Comparison of ENCODE assay signal across 8 mouse cellular contexts in genomic region chr4:117041283-117041721, GRCm38 (mm10). TPM values are rescaled to one million over a fixed set of nuclear protein-coding genes. Genes with fewer than 3 reads are reported as not detected.
DNase-seq lines count a peak whose midpoint lies in the region; ATAC-seq lines count a peak whose summit lies in the region.

No protein-coding gene starts in this region.

- DNase-seq in left cerebral cortex, postnatal 4 days: peak; percentile 37
- no peak for DNase-seq in left cerebral cortex, adult 8-10 months (ENCODE audit: low spot score in 2 of 2)
- DNase-seq in cerebellum, postnatal 14 days: peak; percentile 36 to 41
- peak; percentile 78 to 87 for DNase-seq in kidney, postnatal 25 days
- DNase-seq in midbrain, embryonic 11.5 days (ENCODE audit: low spot score, missing footprints): peak; percentile 80
- no peak for DNase-seq in retina, postnatal 1 day
- DNase-seq in left cerebral cortex, postnatal 25 days (ENCODE audit: low spot score in 2 of 2): no peak

- H3K4me2 ChIP-seq in heart, embryonic 13.5 days: no peak overlapping the region
- H3K4me2 ChIP-seq in midbrain, embryonic 11.5 days: no peak overlapping the region

- peaks cover 26% of the 10 kb centered on the region for H3K4me1 ChIP-seq in heart, embryonic 13.5 days
- H3K4me1 ChIP-seq in midbrain, embryonic 11.5 days (ENCODE audit: control insufficient read depth, insufficient read depth, low read length): 0 out of 2 replicates have a peak, but pooled peaks cover 5% of the 10 kb centered on the region

- intact Hi-C loops in left cerebral cortex, postnatal 4 days (cut with DNase I): no loop called here
- intact Hi-C loops in left cerebral cortex, postnatal 25 days (cut with DNase I): no loop called here

- H3K27me3 ChIP-seq in heart, embryonic 13.5 days (replicated peaks): no peaks in the 10 kb centered on the region
- no peaks in the 10 kb centered on the region for H3K27me3 ChIP-seq in midbrain, embryonic 11.5 days (ENCODE audit: control insufficient read depth, insufficient read depth, low read length)

- no peak for ATAC-seq in heart, embryonic 13.5 days (ENCODE audit: extremely low read depth, insufficient number of reproducible peaks, low FRiP score, low TSS enrichment)
- no peak for ATAC-seq in midbrain, embryonic 11.5 days (ENCODE audit: low FRiP score)

- H3K27ac ChIP-seq in heart, embryonic 13.5 days (replicated peaks): peak overlapping the region; percentile 41
- H3K27ac ChIP-seq in midbrain, embryonic 11.5 days (ENCODE audit: low read depth, low read length): peak overlapping the region; percentile 37; the same call in 1 of the 2 replicates

- H3K9me3 ChIP-seq in heart, embryonic 13.5 days: no peaks in the 10 kb centered on the region
- no peaks in the 10 kb centered on the region for H3K9me3 ChIP-seq in midbrain, embryonic 11.5 days (ENCODE audit: control insufficient read depth, low read length)

- WGBS in heart, embryonic 13.5 days: 36% methylated on average over 4 of the region's 4 CpGs
- 69% methylated on average over 4 of the region's 4 CpGs for WGBS in midbrain, embryonic 11.5 days

- H3K36me3 ChIP-seq in heart, embryonic 13.5 days: peaks cover 10% of the 10 kb centered on the region; the same call in 1 of the 2 replicates
- H3K36me3 ChIP-seq in midbrain, embryonic 11.5 days (ENCODE audit: control insufficient read depth, insufficient read depth, low read length): no peaks in the 10 kb centered on the region

- no peak overlapping the region for H3K4me3 ChIP-seq in heart, embryonic 13.5 days
- no peak overlapping the region for H3K4me3 ChIP-seq in midbrain, embryonic 11.5 days (ENCODE audit: low read depth, low read length)

- H3K9ac ChIP-seq in heart, embryonic 13.5 days: no peak overlapping the region
- no peak overlapping the region for H3K9ac ChIP-seq in midbrain, embryonic 11.5 days (ENCODE audit: low read length)

RNA-seq across cellular contexts. Expression of gene Eif2b3, which starts 22.1 kb away (rescaled TPM):
- total RNA-seq in left cerebral cortex, postnatal 4 days (2021): 10 to 100 TPM; 27.0 to 30.2 TPM
- 10 to 100 TPM; 19.4 to 23.1 (median 22.5) TPM for total RNA-seq in left cerebral cortex, adult 8-10 months (2022)
- 25.4 and 25.5 TPM in 2 replicates for polyA plus RNA-seq in heart, embryonic 13.5 days (2015; fragmentation: Nextera tagmentation; extraction: Ambion mirVana)
- polyA plus RNA-seq in midbrain, embryonic 11.5 days (2014; fragmentation: Nextera tagmentation; extraction: Ambion mirVana): 43.0 and 49.4 TPM in 2 replicates
- total RNA-seq in left cerebral cortex, postnatal 25 days (2021): 10 to 100 TPM; 18.5 to 19.7 TPM

RNA-seq across cellular contexts. Expression of gene Hectd3, which starts 46.2 kb away (rescaled TPM):
- total RNA-seq in left cerebral cortex, postnatal 4 days (2021): 10 to 100 TPM; 60.7 to 61.1 TPM
- 10 to 100 TPM; 40.3 to 60.2 (median 48.0) TPM for total RNA-seq in left cerebral cortex, adult 8-10 months (2022)
- polyA plus RNA-seq in heart, embryonic 13.5 days (2015; fragmentation: Nextera tagmentation; extraction: Ambion mirVana): 5.1 and 6.0 TPM in 2 replicates
- 7.6 and 9.4 TPM in 2 replicates for polyA plus RNA-seq in midbrain, embryonic 11.5 days (2014; fragmentation: Nextera tagmentation; extraction: Ambion mirVana)
- total RNA-seq in left cerebral cortex, postnatal 25 days (2021): 10 to 100 TPM; 36.8 to 44.2 TPM

RNA-seq across cellular contexts. Expression of gene Urod, which starts 47.1 kb away (rescaled TPM):
- 10 to 100 TPM; 28.2 to 30.7 TPM for total RNA-seq in left cerebral cortex, postnatal 4 days (2021)
- 10 to 100 TPM; 62.5 to 75.0 (median 67.2) TPM for total RNA-seq in left cerebral cortex, adult 8-10 months (2022)
- polyA plus RNA-seq in heart, embryonic 13.5 days (2015; fragmentation: Nextera tagmentation; extraction: Ambion mirVana): 88.9 and 99.1 TPM in 2 replicates
- 85.2 and 95.6 TPM in 2 replicates for polyA plus RNA-seq in midbrain, embryonic 11.5 days (2014; fragmentation: Nextera tagmentation; extraction: Ambion mirVana)
- total RNA-seq in left cerebral cortex, postnatal 25 days (2021): 10 to 100 TPM; 50.4 to 62.1 TPM

RNA-seq across cellular contexts. Expression of gene Ptch2, which starts 54.6 kb away (rescaled TPM):
- 1 to 10 TPM; 5.8 to 6.5 TPM for total RNA-seq in left cerebral cortex, postnatal 4 days (2021)
- 1 to 10 TPM; 1.4 to 3.0 (median 1.6) TPM for total RNA-seq in left cerebral cortex, adult 8-10 months (2022)
- 3.1 and 3.6 TPM in 2 replicates for polyA plus RNA-seq in heart, embryonic 13.5 days (2015; fragmentation: Nextera tagmentation; extraction: Ambion mirVana)
- polyA plus RNA-seq in midbrain, embryonic 11.5 days (2014; fragmentation: Nextera tagmentation; extraction: Ambion mirVana): 3.6 and 5.0 TPM in 2 replicates
- total RNA-seq in left cerebral cortex, postnatal 25 days (2021): 1 to 10 TPM; 1.4 to 2.0 TPM

Comparison
In these comparisons a context has a peak if more than half of its experiments do, and no peak if none do; other contexts are left out.
1. DNase-seq: peak in left cerebral cortex, postnatal 4 days (single experiment), cerebellum, postnatal 14 days (2 of 2), kidney, postnatal 25 days (2 of 2) and midbrain, embryonic 11.5 days (single experiment); none in left cerebral cortex, adult 8-10 months (0 of 2), retina, postnatal 1 day (single experiment) and left cerebral cortex, postnatal 25 days (0 of 2).